Mouse (Mus musculus) ES-E14 (cell line): ENCODE data around the gene Gcnt7. TPM values are rescaled to one million over a fixed set of nuclear protein-coding genes. Genes with fewer than 3 reads are reported as not detected.

ENCODE experiments used
- DNase-seq: peaks from one replicate; pipeline ENCODE4 v3.0.0-alpha.2; 2013; ENCODE audit warnings: low read depth, low spot score
- H3K27ac ChIP-seq: 2 replicates; pipeline ENCODE4 v1.5.1; 2012; ENCODE audit warnings: low read depth, mild to moderate bottlenecking, low read length, moderate library complexity, mixed read lengths; ENCODE audit not compliant: poor library complexity, insufficient read depth, severe bottlenecking
- H3K36me3 ChIP-seq: 2 replicates; pipeline ENCODE4 v1.6.1; 2012; ENCODE audit warnings: mild to moderate bottlenecking, low read length, moderate library complexity, mixed read lengths; ENCODE audit not compliant: control insufficient read depth, poor library complexity, insufficient read depth, severe bottlenecking
- H3K4me1 ChIP-seq, 2 experiments: fragments of 150-350 bp in 1 of 2; sonication (generic) in 1 of 2; 2 replicates each; pipeline ENCODE4 v1.6.1; 2012; ENCODE audit warnings: low read length in 2 of 2, mild to moderate bottlenecking in 1 of 2, mixed read lengths in 1 of 2; ENCODE audit not compliant: control insufficient read depth in 2 of 2, insufficient read depth in 2 of 2, poor library complexity in 1 of 2
- H3K4me3 ChIP-seq, 2 experiments: fragments of 150-350 bp in 1 of 2; sonication (generic) in 1 of 2; 2 replicates each; pipeline ENCODE4 v1.5.1; 2012; ENCODE audit warnings: low read length in 2 of 2, low read depth in 1 of 2, mild to moderate bottlenecking in 1 of 2, mixed read lengths in 1 of 2; ENCODE audit not compliant: insufficient read depth in 1 of 2, poor library complexity in 1 of 2, severe bottlenecking in 1 of 2
- H3K9ac ChIP-seq: 2 replicates; pipeline ENCODE4 v1.6.1; 2012; ENCODE audit warnings: low read depth, mild to moderate bottlenecking, low read length, mixed read lengths; ENCODE audit not compliant: poor library complexity, insufficient read depth, severe bottlenecking
- H3K9me3 ChIP-seq: fragments of 150-350 bp; sonication (generic); 2 replicates; pipeline ENCODE4 v1.6.1; 2012; ENCODE audit warnings: low read depth, mild to moderate bottlenecking, low read length; ENCODE audit not compliant: control insufficient read depth, insufficient read depth
- CHD2 ChIP-seq: IDR thresholded peaks from 2 replicates; pipeline ENCODE4 v1.6.1; 2014; ENCODE audit warnings: mild to moderate bottlenecking, low read depth, low read length, inconsistent platforms
- HCFC1 ChIP-seq: IDR thresholded peaks from 2 replicates; pipeline ENCODE4 v1.6.1; 2012; ENCODE audit warnings: low read length, inconsistent platforms, borderline replicate concordance; ENCODE audit not compliant: insufficient read depth
- MAFK ChIP-seq: IDR thresholded peaks from 2 replicates; pipeline ENCODE4 v1.6.1; 2014; ENCODE audit warnings: mild to moderate bottlenecking, low read depth, low read length, inconsistent platforms; ENCODE audit not compliant: insufficient read depth
- ZC3H11A ChIP-seq: IDR thresholded peaks from 2 replicates; pipeline ENCODE4 v1.6.1; 2012; ENCODE audit warnings: low read depth, mild to moderate bottlenecking, inconsistent platforms, low read length, borderline replicate concordance
- ZNF384 ChIP-seq: IDR thresholded peaks from 2 replicates; pipeline ENCODE4 v1.6.1; 2012; ENCODE audit warnings: low read depth, low read length, inconsistent platforms
- in situ Hi-C, 2 experiments: fragments of 600-800 bp; cut with MboI; formaldehyde crosslinking; loops; one replicate each; pipeline ENCODE4 v1.15.1; 2025; ENCODE audit warnings: low sequenced_read_pairs in 2 of 2, inconsistent platforms in 1 of 2; ENCODE audit not compliant: unreplicated experiment in 2 of 2
- total RNA-seq: library from RNA; depleted of rRNA; stranded (reverse); fragments of 300-350 nt; gene quantifications from 2 replicates; pipeline ENCODE4 v1.2.3, GENCODE M21; 2012

Gene Gcnt7
- total RNA-seq, 1 experiment: 0.27 TPM

DNA sequence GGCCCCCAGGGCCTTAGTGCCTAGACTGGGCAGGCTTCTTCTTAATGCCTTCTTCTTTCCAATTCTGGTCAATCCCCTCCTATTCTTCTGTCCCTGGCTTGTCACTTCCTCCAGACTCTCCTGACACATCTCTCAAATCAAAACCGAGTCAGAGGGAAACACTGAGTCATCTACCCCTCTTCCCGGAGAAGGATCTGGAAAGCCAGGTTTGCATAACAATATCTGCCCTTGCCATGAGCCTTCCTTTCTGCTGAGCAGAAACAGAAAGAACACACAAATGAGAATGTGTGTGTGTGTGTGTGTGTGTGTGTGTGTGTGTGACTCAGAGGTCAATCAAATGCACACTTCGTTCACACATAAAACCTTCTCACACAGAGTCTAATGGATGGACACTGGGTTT is 40.4 kb upstream of the Gcnt7 start:
- no peaks in the 10 kb centered on the region for H3K9me3 ChIP-seq
- DNase-seq: no peak
- no peak overlapping the region for H3K9ac ChIP-seq
- in situ Hi-C loops: loop anchor here in 1 of 2 experiments (25.0 kb wide), 1 partner anchor 263 kb away; no protein-coding TSS in a partner anchor
- H3K27ac ChIP-seq: peak overlapping the region; percentile 10; the same call in 1 of the 2 replicates
- peaks cover 1 to 9% of the 10 kb centered on the region in 2 experiments for H3K4me1 ChIP-seq
- TF ChIP-seq MAFK (peak; percentile 53; the same call in 1 of the 2 replicates), CHD2 (no peak; the same call in 1 of the 2 replicates), HCFC1 (no peak), ZC3H11A (no peak), ZNF384 (no peak)
- no peak overlapping the region for H3K4me3 ChIP-seq
- no peaks in the 10 kb centered on the region for H3K36me3 ChIP-seq

DNA sequence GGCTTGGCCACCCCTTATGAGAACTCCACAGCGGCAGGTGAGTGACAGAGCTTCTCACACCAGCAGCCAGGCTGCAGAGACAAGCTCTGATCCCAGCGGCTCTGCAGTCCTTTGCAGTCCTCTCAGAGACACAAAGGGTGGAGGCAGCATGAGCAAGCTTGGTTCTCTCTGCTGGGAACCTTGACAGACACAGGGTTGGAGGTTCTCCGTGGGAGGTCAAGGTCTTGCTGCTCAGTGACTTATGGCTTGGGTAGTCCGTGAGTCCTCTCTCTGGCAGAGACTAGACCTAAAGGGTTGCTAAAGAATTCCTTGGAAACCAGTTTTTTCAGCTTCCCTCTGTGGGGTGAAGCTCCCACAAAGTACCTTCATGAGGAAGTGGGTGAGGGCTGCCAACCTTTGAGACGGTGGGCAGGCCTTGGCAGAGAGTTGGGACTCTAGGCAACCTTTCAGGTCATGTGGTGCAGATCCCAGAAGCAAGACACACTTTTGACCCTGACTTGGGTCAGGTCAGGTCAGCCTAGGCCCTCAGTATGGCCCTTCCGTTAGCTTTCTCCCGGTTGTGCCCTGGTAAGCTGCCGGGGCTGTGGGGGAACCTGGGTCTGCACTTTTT is 38.4 kb upstream of the Gcnt7 start:
- Histone ChIP-seq H3K9ac (no peak overlapping the region), H3K9me3 (no peaks in the 10 kb centered on the region), H3K4me1 (peaks cover 1 to 9% of the 10 kb centered on the region in 2 experiments), H3K27ac (no peak overlapping the region), H3K36me3 (no peaks in the 10 kb centered on the region), H3K4me3 (no peak overlapping the region)
- TF ChIP-seq ZC3H11A (no peak), ZNF384 (no peak), MAFK (no peak), HCFC1 (no peak), CHD2 (no peak)
- in situ Hi-C loops: loop anchor here in 1 of 2 experiments (25.0 kb wide), 1 partner anchor 265 kb away; no protein-coding TSS in a partner anchor
- DNase-seq: no peak

GRCm38 (mm10) chr2:172484696-172485370 is 26.4 kb upstream of the Gcnt7 start:
- Histone ChIP-seq H3K9ac (no peak overlapping the region), H3K9me3 (no peaks in the 10 kb centered on the region), H3K27ac (no peak overlapping the region), H3K4me3 (no peak overlapping the region), H3K36me3 (no peaks in the 10 kb centered on the region), H3K4me1 (peaks cover 0 to 9% of the 10 kb centered on the region in 2 experiments; a peak in 2 of 4 replicates)
- TF ChIP-seq ZNF384 (no peak), MAFK (no peak), CHD2 (no peak), ZC3H11A (no peak), HCFC1 (no peak)
- DNase-seq: no peak
- in situ Hi-C loops: loop anchor here in 1 of 2 experiments (25.0 kb wide), 1 partner anchor 277 kb away; no protein-coding TSS in a partner anchor

GRCm38 (mm10) chr2:172483766-172484413 is 25.5 kb upstream of the Gcnt7 start:
- Histone ChIP-seq H3K36me3 (no peaks in the 10 kb centered on the region), H3K9ac (no peak overlapping the region), H3K4me1 (peaks cover 0 to 9% of the 10 kb centered on the region in 2 experiments; a peak in 2 of 4 replicates), H3K4me3 (no peak overlapping the region), H3K9me3 (no peaks in the 10 kb centered on the region), H3K27ac (no peak overlapping the region)
- in situ Hi-C loops: loop anchor here in 1 of 2 experiments (25.0 kb wide), 1 partner anchor 278 kb away; no protein-coding TSS in a partner anchor
- TF ChIP-seq CHD2: no peak
- TF ChIP-seq HCFC1: no peak
- no peak for TF ChIP-seq ZC3H11A
- no peak for TF ChIP-seq ZNF384
- TF ChIP-seq MAFK: no peak
- DNase-seq: no peak
